Mouse (Mus musculus) hindbrain, embryonic 10.5 days (tissue): ENCODE data around the gene Osmr. TPM values are rescaled to one million over a fixed set of nuclear protein-coding genes. Genes with fewer than 3 reads are reported as not detected.
"Not testable (repeated sequence)": the region's sequence is repeated elsewhere in the genome, so short reads cannot be mapped to it uniquely, and the experiment has no call there.

Experiments
- DNase-seq: peaks from one replicate; pipeline ENCODE4 v3.0.0-alpha.2; 2017; ENCODE audit warnings: low spot score
- H3K27ac ChIP-seq: fragments of 300-500 bp; sonication (generic); 2 replicates; pipeline ENCODE4 v1.5.1; 2016; ENCODE audit warnings: mild to moderate bottlenecking, moderate library complexity
- H3K27me3 ChIP-seq: fragments of 300-500 bp; sonication (generic); 2 replicates; pipeline ENCODE4 v1.6.1; 2016; ENCODE audit warnings: mild to moderate bottlenecking; ENCODE audit not compliant: poor library complexity, insufficient read depth, severe bottlenecking
- H3K36me3 ChIP-seq: fragments of 300-500 bp; sonication (generic); 2 replicates; pipeline ENCODE4 v1.6.1; 2016; ENCODE audit warnings: mild to moderate bottlenecking, moderate library complexity
- H3K4me1 ChIP-seq: fragments of 300-500 bp; sonication (generic); replicated peaks from 2 replicates; pipeline ENCODE4 v1.6.1; 2016; ENCODE audit warnings: mild to moderate bottlenecking
- H3K4me3 ChIP-seq: fragments of 300-500 bp; sonication (generic); 2 replicates; pipeline ENCODE4 v1.5.1; 2016; ENCODE audit warnings: mild to moderate bottlenecking, moderate library complexity
- H3K9me3 ChIP-seq: fragments of 300-500 bp; sonication (generic); 2 replicates; pipeline ENCODE4 v1.6.1; 2016; ENCODE audit warnings: mild to moderate bottlenecking, moderate library complexity
- WGBS: fragments of 180-500 bp; shearing (Covaris S2); methylation state at CpG from one replicate; pipeline ENCODE4 v1.1.7; 2016; 5-methylcytosine and 5-hydroxymethylcytosine counted together
- polyA plus RNA-seq: library from polyadenylated mRNA; unstranded; fragments of >200 nt; fragmentation: Nextera tagmentation; extraction: Ambion mirVana; gene quantifications from 2 replicates; pipeline ENCODE4 v1.2.1, GENCODE M21; 2016

Gene Osmr
- polyA plus RNA-seq, 1 experiment from 2014 or later: 0.67 TPM

GRCm38 (mm10) chr15:6849851-6850250 lies 24.9 kb downstream of the Osmr start:
- WGBS: 59% methylated on average over 1 of the region's 1 CpGs
- H3K36me3 ChIP-seq: no peaks in the 10 kb centered on the region
- H3K9me3 ChIP-seq: no peaks in the 10 kb centered on the region
- no peak overlapping the region for H3K4me3 ChIP-seq
- no peaks in the 10 kb centered on the region for H3K27me3 ChIP-seq
- H3K4me1 ChIP-seq: no peaks in the 10 kb centered on the region
- DNase-seq: no peak
- no peak overlapping the region for H3K27ac ChIP-seq

- Histone ChIP-seq H3K9me3 (no peaks in the 10 kb centered on the region), H3K27ac (no peak overlapping the region), H3K36me3 (no peaks in the 10 kb centered on the region), H3K4me1 (no peaks in the 10 kb centered on the region), H3K27me3 (no peaks in the 10 kb centered on the region), H3K4me3 (no peak overlapping the region)
- no peak for DNase-seq
- 60% methylated on average over 4 of the region's 4 CpGs for WGBS
Observed at GRCm38 (mm10) chr15:6840199-6840598, 34.6 kb downstream of the Osmr start.

- no peaks in the 10 kb centered on the region for H3K36me3 ChIP-seq
- H3K27me3 ChIP-seq: no peaks in the 10 kb centered on the region
- no peak overlapping the region for H3K4me3 ChIP-seq
- no peaks in the 10 kb centered on the region for H3K4me1 ChIP-seq
- peaks cover 11% of the 10 kb centered on the region; the same call in 1 of the 2 replicates for H3K9me3 ChIP-seq
- WGBS: 90% methylated on average over 4 of the region's 4 CpGs
- no peak for DNase-seq
- H3K27ac ChIP-seq: no peak overlapping the region
Observed at GRCm38 (mm10) chr15:6815807-6816206, 59.0 kb downstream of the Osmr start.

GRCm38 (mm10) chr15:6801212-6801611 lies 73.6 kb downstream of the Osmr start:
- not testable (repeated sequence) for H3K4me1 ChIP-seq, H3K9me3 ChIP-seq, DNase-seq, H3K4me3 ChIP-seq, H3K27me3 ChIP-seq, H3K27ac ChIP-seq
- WGBS: 96% methylated on average over 8 of the region's 8 CpGs
- H3K36me3 ChIP-seq: peaks cover 46% of the 10 kb centered on the region

GRCm38 (mm10) chr15:6792846-6793245 lies 81.9 kb downstream of the Osmr start:
- Histone ChIP-seq H3K27me3 (no peaks in the 10 kb centered on the region), H3K27ac (no peak overlapping the region), H3K4me3 (no peak overlapping the region), H3K4me1 (no peaks in the 10 kb centered on the region), H3K9me3 (no peaks in the 10 kb centered on the region), H3K36me3 (peaks cover 97% of the 10 kb centered on the region)
- 84% methylated on average over 7 of the region's 7 CpGs for WGBS
- DNase-seq: no peak

GRCm38 (mm10) chr15:6791648-6792047 lies 83.1 kb downstream of the Osmr start:
- no peak for DNase-seq
- Histone ChIP-seq H3K4me3 (no peak overlapping the region), H3K27me3 (no peaks in the 10 kb centered on the region), H3K27ac (no peak overlapping the region), H3K9me3 (no peaks in the 10 kb centered on the region), H3K4me1 (no peaks in the 10 kb centered on the region), H3K36me3 (peaks cover 97% of the 10 kb centered on the region)
- 94% methylated on average over 11 of the region's 11 CpGs for WGBS

GRCm38 (mm10) chr15:6790011-6790410 lies 84.8 kb downstream of the Osmr start:
- Histone ChIP-seq H3K4me3 (no peak overlapping the region), H3K36me3 (peaks cover 96% of the 10 kb centered on the region)
- WGBS: 94% methylated on average over 7 of the region's 7 CpGs

GRCm38 (mm10) chr15:6787236-6787635 lies 87.5 kb downstream of the Osmr start:
- H3K4me1 ChIP-seq: no peaks in the 10 kb centered on the region
- H3K36me3 ChIP-seq: peaks cover 95% of the 10 kb centered on the region
- DNase-seq: no peak
- H3K27ac ChIP-seq: no peak overlapping the region
- no peaks in the 10 kb centered on the region for H3K9me3 ChIP-seq
- no peak overlapping the region for H3K4me3 ChIP-seq
- 95% methylated on average over 10 of the region's 10 CpGs for WGBS
- no peaks in the 10 kb centered on the region for H3K27me3 ChIP-seq

More at GRCm38 (mm10) chr15:6790011-6790410, 84.8 kb downstream of the Osmr start:
- Histone ChIP-seq H3K27ac (no peak overlapping the region), H3K27me3 (no peaks in the 10 kb centered on the region), H3K4me1 (no peaks in the 10 kb centered on the region), H3K9me3 (no peaks in the 10 kb centered on the region)
- no peak for DNase-seq

DNA sequence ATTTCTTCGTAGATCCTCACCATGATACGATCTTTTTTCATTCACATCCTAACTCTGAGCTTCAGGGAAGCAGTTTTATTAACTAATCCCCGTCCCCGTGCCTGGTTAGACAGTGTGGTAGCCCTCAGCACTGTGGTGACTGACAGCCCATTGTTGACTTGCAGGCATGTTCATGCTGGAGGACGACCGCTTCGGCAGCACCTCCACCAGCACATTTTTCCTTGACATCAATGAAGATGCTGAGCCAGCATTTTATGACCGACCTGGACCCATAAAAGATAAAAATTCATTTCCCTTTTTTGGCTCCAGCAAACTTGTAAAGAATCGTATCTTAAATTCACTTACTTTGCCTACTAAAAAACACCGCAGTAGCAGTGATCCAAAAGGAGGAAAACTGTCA lies 88.6 kb downstream of the Osmr start:
- no peaks in the 10 kb centered on the region for H3K9me3 ChIP-seq
- H3K4me1 ChIP-seq: no peaks in the 10 kb centered on the region
- 94% methylated on average over 10 of the region's 10 CpGs for WGBS
- H3K27ac ChIP-seq: no peak overlapping the region
- H3K27me3 ChIP-seq: no peaks in the 10 kb centered on the region
- peaks cover 95% of the 10 kb centered on the region for H3K36me3 ChIP-seq
- DNase-seq: no peak
- no peak overlapping the region for H3K4me3 ChIP-seq

GRCm38 (mm10) chr15:6772265-6772664 lies 102.5 kb downstream of the Osmr start:
- no peaks in the 10 kb centered on the region for H3K9me3 ChIP-seq
- no peak overlapping the region for H3K4me3 ChIP-seq
- no peak for DNase-seq
- H3K4me1 ChIP-seq: no peaks in the 10 kb centered on the region
- H3K27ac ChIP-seq: no peak overlapping the region
- H3K36me3 ChIP-seq: peaks cover 88% of the 10 kb centered on the region
- 93% methylated on average over 3 of the region's 3 CpGs for WGBS
- no peaks in the 10 kb centered on the region for H3K27me3 ChIP-seq

Other genes starting within 250 kb of the Osmr start
- gene Rictor, start 166.6 kb downstream of the Osmr start, polyA plus RNA-seq: 38.1 and 38.3 TPM in 2 replicates
- gene Lifr, start 215.6 kb upstream of the Osmr start, polyA plus RNA-seq: 11.0 and 13.4 TPM in 2 replicates